Mouse (Mus musculus): ENCODE results near the gene Frem1. TPM values are rescaled to one million over a fixed set of nuclear protein-coding genes. Genes with fewer than 3 reads are reported as not detected.

Gene Frem1
- polyA plus RNA-seq, 1 experiment = 0.64 TPM

DNA sequence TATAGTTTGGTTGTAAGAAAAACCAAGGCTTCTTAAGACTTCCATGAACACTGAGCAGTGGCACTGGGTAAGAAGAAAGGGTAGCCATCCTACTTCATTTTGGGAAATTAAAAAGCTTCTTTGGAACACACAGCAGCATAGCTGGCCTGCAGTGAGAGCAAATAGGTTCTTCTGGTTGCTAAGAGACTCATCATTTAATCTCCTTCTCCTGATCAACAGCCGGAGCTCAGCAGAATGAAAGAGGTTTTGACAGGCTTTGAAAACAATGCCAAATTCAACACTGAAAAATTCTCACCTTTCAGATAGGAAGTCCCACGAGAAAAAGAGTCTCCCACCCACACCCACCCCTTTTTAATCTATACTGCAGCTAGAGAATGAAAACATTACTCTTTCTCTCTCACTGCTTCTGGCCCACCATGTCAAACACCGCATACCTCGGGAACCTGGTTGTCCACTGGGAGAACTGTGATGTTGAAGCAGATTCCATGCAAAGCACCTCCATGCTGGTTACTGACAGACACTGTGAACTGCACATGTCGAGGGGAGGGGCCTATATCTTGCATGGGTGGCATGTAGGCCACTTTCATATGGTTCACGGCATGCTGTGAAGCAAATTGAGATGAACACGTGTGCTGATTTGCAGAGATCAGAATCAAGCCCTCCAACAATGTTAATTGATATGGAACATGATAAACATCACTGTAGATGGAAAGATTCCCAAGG, 61.0 kb downstream of the Frem1 start:
- Histone ChIP-seq H3K9me3 (replicated peaks; ENCODE audit: control insufficient read depth, insufficient read depth, low read length, poor library complexity, severe bottlenecking) (no peaks in the 10 kb centered on the region), H3K4me3 (ENCODE audit: low read depth, low read length) (no peak overlapping the region), H3K36me3 (ENCODE audit: control insufficient read depth, insufficient read depth, low read length, poor library complexity, severe bottlenecking) (no peaks in the 10 kb centered on the region), H3K27ac (ENCODE audit: insufficient read depth, low read length) (no peak overlapping the region), H3K4me1 (ENCODE audit: control insufficient read depth, insufficient read depth, low read length) (no peaks in the 10 kb centered on the region), H3K9ac (ENCODE audit: low read depth, poor library complexity, severe bottlenecking) (no peak overlapping the region), H3K27me3 (ENCODE audit: control insufficient read depth, insufficient read depth, low read length, poor library complexity, severe bottlenecking) (no peaks in the 10 kb centered on the region)
- no peak for TF ChIP-seq CTCF (IDR thresholded peaks at IDR 0.05; ENCODE audit: low read depth, low read length)
- TF ChIP-seq POLR2A (IDR thresholded peaks at IDR 0.05; ENCODE audit: insufficient read depth, low read length) = no peak
- no peak for TF ChIP-seq EP300 (IDR thresholded peaks at IDR 0.05; ENCODE audit: insufficient read depth, low read depth, low read length)

DNA sequence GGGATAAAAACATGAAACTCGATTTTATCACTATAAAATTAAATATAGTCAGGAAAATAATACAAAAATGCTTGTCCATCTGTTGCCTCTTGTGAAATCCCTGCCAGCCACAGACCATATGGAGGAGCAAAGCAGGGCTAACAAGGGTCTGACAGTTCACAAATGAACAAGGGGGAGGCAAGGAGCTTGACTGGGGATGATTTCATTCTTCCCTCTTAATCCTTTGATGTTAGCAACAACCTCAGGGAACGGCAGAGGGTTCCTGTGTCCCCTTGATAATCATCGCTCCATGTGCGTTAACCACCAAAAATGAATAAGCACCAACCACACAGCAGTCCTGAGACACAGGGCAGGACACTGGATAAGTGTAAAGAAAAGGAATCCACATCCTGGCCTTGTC, 79.8 kb downstream of the Frem1 start:
- no peak overlapping the region for H3K9ac ChIP-seq (ENCODE audit: low read depth, poor library complexity, severe bottlenecking)
- no peak overlapping the region for H3K4me3 ChIP-seq (ENCODE audit: low read depth, low read length)
- no peaks in the 10 kb centered on the region for H3K36me3 ChIP-seq (ENCODE audit: control insufficient read depth, insufficient read depth, low read length, poor library complexity, severe bottlenecking)
- H3K9me3 ChIP-seq (replicated peaks; ENCODE audit: control insufficient read depth, insufficient read depth, low read length, poor library complexity, severe bottlenecking) = no peaks in the 10 kb centered on the region
- no peak for TF ChIP-seq CTCF (IDR thresholded peaks at IDR 0.05; ENCODE audit: low read depth, low read length)
- no peak for TF ChIP-seq EP300 (IDR thresholded peaks at IDR 0.05; ENCODE audit: insufficient read depth, low read depth, low read length)
- no peak for TF ChIP-seq POLR2A (IDR thresholded peaks at IDR 0.05; ENCODE audit: insufficient read depth, low read length)
- no peaks in the 10 kb centered on the region; the same call in 1 of the 2 replicates for H3K27me3 ChIP-seq (ENCODE audit: control insufficient read depth, insufficient read depth, low read length, poor library complexity, severe bottlenecking)
- H3K27ac ChIP-seq (ENCODE audit: insufficient read depth, low read length) = no peak overlapping the region
- H3K4me1 ChIP-seq (ENCODE audit: control insufficient read depth, insufficient read depth, low read length) = no peaks in the 10 kb centered on the region

DNA sequence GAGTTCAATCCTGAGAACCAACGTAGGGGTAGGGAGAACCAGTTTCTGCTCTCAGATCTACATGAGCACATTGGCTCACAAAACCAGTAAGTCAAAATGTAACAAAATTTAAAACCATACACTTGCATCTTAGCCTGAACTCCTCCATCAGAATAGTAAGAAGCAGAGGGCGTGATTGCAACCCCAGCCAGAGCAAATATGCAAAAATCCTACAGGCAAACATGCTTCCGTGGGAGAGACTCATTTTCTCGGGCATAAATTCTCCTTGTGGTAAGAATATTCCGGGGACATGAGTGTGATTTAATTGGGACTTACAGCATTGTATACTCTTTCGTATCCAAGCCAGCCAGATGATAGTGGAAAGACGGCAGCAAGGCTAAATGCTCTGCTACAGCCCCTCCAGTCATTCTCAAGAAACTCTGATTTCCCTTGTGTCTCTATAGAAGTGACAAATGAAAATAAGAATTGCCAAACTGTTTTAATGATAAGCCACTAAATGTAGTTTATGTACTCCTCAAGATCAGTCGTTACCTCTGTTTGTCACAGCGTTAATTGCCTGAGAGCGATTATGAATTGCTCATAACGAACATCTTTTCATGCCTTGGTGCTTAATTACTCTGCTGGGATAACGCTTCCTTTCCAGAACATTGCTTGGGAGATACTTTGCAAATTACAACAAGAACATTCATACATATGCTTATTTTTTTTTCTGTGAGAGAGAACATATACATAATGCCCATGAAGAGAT, 81.1 kb downstream of the Frem1 start:
- Histone ChIP-seq H3K4me1 (ENCODE audit: control insufficient read depth, insufficient read depth, low read length) (no peaks in the 10 kb centered on the region), H3K27me3 (ENCODE audit: control insufficient read depth, insufficient read depth, low read length, poor library complexity, severe bottlenecking) (no peaks in the 10 kb centered on the region; the same call in 1 of the 2 replicates), H3K9me3 (replicated peaks; ENCODE audit: control insufficient read depth, insufficient read depth, low read length, poor library complexity, severe bottlenecking) (no peaks in the 10 kb centered on the region), H3K27ac (ENCODE audit: insufficient read depth, low read length) (no peak overlapping the region), H3K4me3 (ENCODE audit: low read depth, low read length) (no peak overlapping the region), H3K36me3 (ENCODE audit: control insufficient read depth, insufficient read depth, low read length, poor library complexity, severe bottlenecking) (no peaks in the 10 kb centered on the region), H3K9ac (ENCODE audit: low read depth, poor library complexity, severe bottlenecking) (no peak overlapping the region)
- no peak for TF ChIP-seq CTCF (IDR thresholded peaks at IDR 0.05; ENCODE audit: low read depth, low read length)
- TF ChIP-seq EP300 (IDR thresholded peaks at IDR 0.05; ENCODE audit: insufficient read depth, low read depth, low read length) = no peak
- TF ChIP-seq POLR2A (IDR thresholded peaks at IDR 0.05; ENCODE audit: insufficient read depth, low read length) = no peak

DNA sequence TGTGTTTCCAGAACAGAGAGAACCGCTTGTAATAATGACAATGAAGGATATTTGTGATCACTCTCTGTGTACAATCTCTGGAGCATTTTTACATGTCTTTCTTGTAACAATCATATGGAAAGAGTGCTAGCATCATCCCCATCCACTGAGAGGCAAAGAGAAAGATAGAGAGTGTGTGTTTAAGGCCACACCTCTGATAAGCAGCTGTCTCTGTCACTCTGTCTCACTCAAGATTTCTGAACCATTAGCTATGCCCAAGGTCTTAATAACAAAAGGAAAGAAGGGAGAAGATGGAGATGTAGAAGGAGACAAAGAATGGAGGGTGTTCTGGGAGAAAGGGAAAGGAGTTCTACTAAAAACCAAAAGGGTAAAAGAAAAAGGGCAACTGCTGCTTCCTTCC, 91.1 kb downstream of the Frem1 start:
- Histone ChIP-seq H3K36me3 (ENCODE audit: control insufficient read depth, insufficient read depth, low read length, poor library complexity, severe bottlenecking) (no peaks in the 10 kb centered on the region), H3K27ac (ENCODE audit: insufficient read depth, low read length) (no peak overlapping the region), H3K27me3 (ENCODE audit: control insufficient read depth, insufficient read depth, low read length, poor library complexity, severe bottlenecking) (no peaks in the 10 kb centered on the region), H3K9ac (ENCODE audit: low read depth, poor library complexity, severe bottlenecking) (no peak overlapping the region), H3K4me1 (ENCODE audit: control insufficient read depth, insufficient read depth, low read length) (no peaks in the 10 kb centered on the region), H3K9me3 (replicated peaks; ENCODE audit: control insufficient read depth, insufficient read depth, low read length, poor library complexity, severe bottlenecking) (no peaks in the 10 kb centered on the region), H3K4me3 (ENCODE audit: low read depth, low read length) (no peak overlapping the region)
- TF ChIP-seq CTCF (IDR thresholded peaks at IDR 0.05; ENCODE audit: low read depth, low read length) (no peak), POLR2A (IDR thresholded peaks at IDR 0.05; ENCODE audit: insufficient read depth, low read length) (no peak), EP300 (IDR thresholded peaks at IDR 0.05; ENCODE audit: insufficient read depth, low read depth, low read length) (no peak)

DNA sequence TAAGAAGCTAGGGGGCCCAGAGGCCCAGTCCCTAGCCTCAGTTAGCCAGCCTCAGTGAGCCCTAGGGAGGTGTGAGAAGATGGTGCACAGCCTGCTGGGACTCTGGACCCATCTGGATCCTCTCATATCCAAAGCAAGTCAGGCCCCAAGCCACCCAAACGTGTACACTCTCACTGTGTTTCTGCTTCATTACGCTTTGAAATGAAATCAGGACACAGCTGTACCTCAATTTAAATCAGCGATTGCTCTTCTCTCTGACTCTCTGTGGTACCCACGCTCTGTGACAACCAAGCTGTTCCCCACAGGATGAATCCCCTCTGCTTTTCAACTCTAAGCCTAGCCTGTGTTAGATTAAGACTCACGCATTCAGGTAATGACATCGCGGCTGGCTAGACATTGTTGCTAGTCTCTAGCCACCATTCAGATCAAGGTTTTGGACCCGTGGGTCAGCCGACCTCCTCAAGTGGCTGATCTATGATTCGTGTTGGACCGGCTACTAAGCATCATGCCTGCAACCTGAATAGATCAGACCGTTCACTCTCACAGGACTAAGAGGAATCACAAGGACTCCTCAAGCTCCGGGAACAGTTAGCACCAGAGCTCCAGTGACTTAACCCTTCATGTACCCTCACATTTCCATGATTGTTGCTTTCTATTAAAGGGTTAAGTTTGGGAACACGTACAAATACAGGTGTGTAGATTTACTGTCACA, 94.2 kb downstream of the Frem1 start:
- no peak for TF ChIP-seq POLR2A (IDR thresholded peaks at IDR 0.05; ENCODE audit: insufficient read depth, low read length)
- no peak for TF ChIP-seq EP300 (IDR thresholded peaks at IDR 0.05; ENCODE audit: insufficient read depth, low read depth, low read length)
- TF ChIP-seq CTCF (IDR thresholded peaks at IDR 0.05; ENCODE audit: low read depth, low read length) = no peak

More for the DNA sequence above, 94.2 kb downstream of the Frem1 start:
- no peaks in the 10 kb centered on the region for H3K36me3 ChIP-seq (ENCODE audit: control insufficient read depth, insufficient read depth, low read length, poor library complexity, severe bottlenecking)
- H3K27ac ChIP-seq (ENCODE audit: insufficient read depth, low read length) = no peak overlapping the region
- no peaks in the 10 kb centered on the region for H3K27me3 ChIP-seq (ENCODE audit: control insufficient read depth, insufficient read depth, low read length, poor library complexity, severe bottlenecking)
- H3K4me1 ChIP-seq (ENCODE audit: control insufficient read depth, insufficient read depth, low read length) = no peaks in the 10 kb centered on the region
- H3K9ac ChIP-seq (ENCODE audit: low read depth, poor library complexity, severe bottlenecking) = no peak overlapping the region
- H3K9me3 ChIP-seq (replicated peaks; ENCODE audit: control insufficient read depth, insufficient read depth, low read length, poor library complexity, severe bottlenecking) = no peaks in the 10 kb centered on the region
- H3K4me3 ChIP-seq (ENCODE audit: low read depth, low read length) = no peak overlapping the region
